Mouse (Mus musculus): Measurements from ENCODE around the gene Sh3pxd2a. TPM values are rescaled to one million over a fixed set of nuclear protein-coding genes. Genes with fewer than 3 reads are reported as not detected.

The Sh3pxd2a gene
- polyA plus RNA-seq, 1 experiment from 2014 or later, result 6.9 TPM

GRCm38 (mm10) chr19:47363086-47363668 lies 101.0 kb downstream of the Sh3pxd2a start:
- Histone ChIP-seq H3K4me1 (replicated peaks; ENCODE audit: control insufficient read depth, insufficient read depth, low read length) (peaks cover 5% of the 10 kb centered on the region), H3K9ac (ENCODE audit: low read depth, low read length) (no peak overlapping the region), H3K27ac (ENCODE audit: low read depth, low read length) (no peak overlapping the region), H3K36me3 (ENCODE audit: control insufficient read depth, insufficient read depth, low read length) (no peaks in the 10 kb centered on the region), H3K27me3 (ENCODE audit: control insufficient read depth, insufficient read depth, low read length) (no peaks in the 10 kb centered on the region), H3K4me3 (ENCODE audit: low read depth, low read length) (no peak overlapping the region), H3K4me2 (replicated peaks; ENCODE audit: low read depth, low read length) (no peak overlapping the region), H3K9me3 (ENCODE audit: control insufficient read depth, low read length) (no peaks in the 10 kb centered on the region)
- DNase-seq (ENCODE audit: low spot score) (no peak), ATAC-seq (ENCODE audit: low FRiP score) (no peak)
- WGBS, result 44% methylated on average over 9 of the region's 9 CpGs

GRCm38 (mm10) chr19:47360921-47361320 lies 103.3 kb downstream of the Sh3pxd2a start:
- Histone ChIP-seq H3K4me1 (replicated peaks; ENCODE audit: control insufficient read depth, insufficient read depth, low read length) (peaks cover 5% of the 10 kb centered on the region), H3K9ac (ENCODE audit: low read depth, low read length) (no peak overlapping the region), H3K27me3 (ENCODE audit: control insufficient read depth, insufficient read depth, low read length) (no peaks in the 10 kb centered on the region), H3K36me3 (ENCODE audit: control insufficient read depth, insufficient read depth, low read length) (no peaks in the 10 kb centered on the region), H3K27ac (ENCODE audit: low read depth, low read length) (no peak overlapping the region), H3K9me3 (ENCODE audit: control insufficient read depth, low read length) (no peaks in the 10 kb centered on the region), H3K4me2 (replicated peaks; ENCODE audit: low read depth, low read length) (no peak overlapping the region), H3K4me3 (ENCODE audit: low read depth, low read length) (no peak overlapping the region)
- DNase-seq (ENCODE audit: low spot score) (no peak), ATAC-seq (ENCODE audit: low FRiP score) (no peak)
- 88% methylated on average over 3 of the region's 3 CpGs for WGBS

- 91% methylated on average over 16 of the region's 16 CpGs for WGBS
- H3K27me3 ChIP-seq (ENCODE audit: control insufficient read depth, insufficient read depth, low read length), result no peaks in the 10 kb centered on the region
- peaks cover 8% of the 10 kb centered on the region for H3K4me1 ChIP-seq (replicated peaks; ENCODE audit: control insufficient read depth, insufficient read depth, low read length)
- no peaks in the 10 kb centered on the region for H3K36me3 ChIP-seq (ENCODE audit: control insufficient read depth, insufficient read depth, low read length)
- H3K27ac ChIP-seq (ENCODE audit: low read depth, low read length), result no peak overlapping the region
- ATAC-seq (ENCODE audit: low FRiP score) (no peak), DNase-seq (ENCODE audit: low spot score) (no peak)
- H3K9me3 ChIP-seq (ENCODE audit: control insufficient read depth, low read length), result no peaks in the 10 kb centered on the region
- no peak overlapping the region for H3K9ac ChIP-seq (ENCODE audit: low read depth, low read length)
- no peak overlapping the region for H3K4me3 ChIP-seq (ENCODE audit: low read depth, low read length)
- H3K4me2 ChIP-seq (replicated peaks; ENCODE audit: low read depth, low read length), result no peak overlapping the region
Measured at GRCm38 (mm10) chr19:47360017-47360416, 104.2 kb downstream of the Sh3pxd2a start.

- Histone ChIP-seq H3K9me3 (ENCODE audit: control insufficient read depth, low read length) (no peaks in the 10 kb centered on the region), H3K4me3 (ENCODE audit: low read depth, low read length) (no peak overlapping the region), H3K27me3 (ENCODE audit: control insufficient read depth, insufficient read depth, low read length) (no peaks in the 10 kb centered on the region), H3K4me1 (replicated peaks; ENCODE audit: control insufficient read depth, insufficient read depth, low read length) (peaks cover 11% of the 10 kb centered on the region), H3K36me3 (ENCODE audit: control insufficient read depth, insufficient read depth, low read length) (no peaks in the 10 kb centered on the region), H3K4me2 (replicated peaks; ENCODE audit: low read depth, low read length) (0 out of 2 replicates have a peak overlapping the region, but pooled peaks have one; percentile 3), H3K9ac (ENCODE audit: low read depth, low read length) (no peak overlapping the region), H3K27ac (ENCODE audit: low read depth, low read length) (0 out of 2 replicates have a peak overlapping the region, but pooled peaks have one; percentile 33)
- DNase-seq (ENCODE audit: low spot score), result no peak
- WGBS, result 56% methylated on average over 15 of the region's 15 CpGs
- no peak for ATAC-seq (ENCODE audit: low FRiP score)
Measured at GRCm38 (mm10) chr19:47359166-47359931, 104.9 kb downstream of the Sh3pxd2a start.

- 79% methylated on average over 3 of the region's 3 CpGs for WGBS
- Histone ChIP-seq H3K36me3 (ENCODE audit: control insufficient read depth, insufficient read depth, low read length) (no peaks in the 10 kb centered on the region), H3K4me3 (ENCODE audit: low read depth, low read length) (no peak overlapping the region), H3K9me3 (ENCODE audit: control insufficient read depth, low read length) (no peaks in the 10 kb centered on the region), H3K4me1 (replicated peaks; ENCODE audit: control insufficient read depth, insufficient read depth, low read length) (peaks cover 6% of the 10 kb centered on the region; the same call in 1 of the 2 replicates), H3K4me2 (replicated peaks; ENCODE audit: low read depth, low read length) (no peak overlapping the region), H3K27me3 (ENCODE audit: control insufficient read depth, insufficient read depth, low read length) (no peaks in the 10 kb centered on the region), H3K9ac (ENCODE audit: low read depth, low read length) (no peak overlapping the region), H3K27ac (ENCODE audit: low read depth, low read length) (no peak overlapping the region)
- DNase-seq (ENCODE audit: low spot score) (no peak), ATAC-seq (ENCODE audit: low FRiP score) (no peak)
Measured at GRCm38 (mm10) chr19:47357297-47357696, 106.9 kb downstream of the Sh3pxd2a start.

GRCm38 (mm10) chr19:47356188-47356857 lies 107.9 kb downstream of the Sh3pxd2a start:
- ATAC-seq (ENCODE audit: low FRiP score) (peak; percentile 51; the same call in 1 of the 2 replicates), DNase-seq (ENCODE audit: low spot score) (peak; percentile 86)
- Histone ChIP-seq H3K4me1 (replicated peaks; ENCODE audit: control insufficient read depth, insufficient read depth, low read length) (peaks cover 6% of the 10 kb centered on the region; the same call in 1 of the 2 replicates), H3K36me3 (ENCODE audit: control insufficient read depth, insufficient read depth, low read length) (no peaks in the 10 kb centered on the region), H3K9me3 (ENCODE audit: control insufficient read depth, low read length) (no peaks in the 10 kb centered on the region), H3K27ac (ENCODE audit: low read depth, low read length) (no peak overlapping the region), H3K9ac (ENCODE audit: low read depth, low read length) (no peak overlapping the region), H3K4me2 (replicated peaks; ENCODE audit: low read depth, low read length) (no peak overlapping the region), H3K4me3 (ENCODE audit: low read depth, low read length) (no peak overlapping the region), H3K27me3 (ENCODE audit: control insufficient read depth, insufficient read depth, low read length) (no peaks in the 10 kb centered on the region)
- 6% methylated on average over 4 of the region's 6 CpGs for WGBS

- H3K4me1 ChIP-seq (replicated peaks; ENCODE audit: control insufficient read depth, insufficient read depth, low read length), result peaks cover 6% of the 10 kb centered on the region; the same call in 1 of the 2 replicates
- H3K9me3 ChIP-seq (ENCODE audit: control insufficient read depth, low read length), result no peaks in the 10 kb centered on the region
- peak overlapping the region; percentile 24; the same call in 1 of the 2 replicates for H3K9ac ChIP-seq (ENCODE audit: low read depth, low read length)
- peak; percentile 70 for DNase-seq (ENCODE audit: low spot score)
- H3K27me3 ChIP-seq (ENCODE audit: control insufficient read depth, insufficient read depth, low read length), result no peaks in the 10 kb centered on the region
- H3K27ac ChIP-seq (ENCODE audit: low read depth, low read length), result peak overlapping the region; percentile 25; the same call in 1 of the 2 replicates
- WGBS, result 34% methylated on average over 8 of the region's 8 CpGs
- no peak overlapping the region for H3K4me3 ChIP-seq (ENCODE audit: low read depth, low read length)
- ATAC-seq (ENCODE audit: low FRiP score), result peak; percentile 68; the same call in 1 of the 2 replicates
- H3K4me2 ChIP-seq (replicated peaks; ENCODE audit: low read depth, low read length), result no peak overlapping the region
- no peaks in the 10 kb centered on the region for H3K36me3 ChIP-seq (ENCODE audit: control insufficient read depth, insufficient read depth, low read length)
Measured at GRCm38 (mm10) chr19:47354456-47354855, 109.7 kb downstream of the Sh3pxd2a start.

GRCm38 (mm10) chr19:47349043-47349442 lies 115.2 kb downstream of the Sh3pxd2a start:
- H3K9ac ChIP-seq (ENCODE audit: low read depth, low read length), result no peak overlapping the region
- H3K4me1 ChIP-seq (replicated peaks; ENCODE audit: control insufficient read depth, insufficient read depth, low read length), result no peaks in the 10 kb centered on the region
- peaks cover 7% of the 10 kb centered on the region for H3K27me3 ChIP-seq (ENCODE audit: control insufficient read depth, insufficient read depth, low read length)
- H3K9me3 ChIP-seq (ENCODE audit: control insufficient read depth, low read length), result no peaks in the 10 kb centered on the region
- H3K27ac ChIP-seq (ENCODE audit: low read depth, low read length), result no peak overlapping the region
- no peaks in the 10 kb centered on the region for H3K36me3 ChIP-seq (ENCODE audit: control insufficient read depth, insufficient read depth, low read length)
- no peak for ATAC-seq (ENCODE audit: low FRiP score)
- no peak for DNase-seq (ENCODE audit: low spot score)
- H3K4me3 ChIP-seq (ENCODE audit: low read depth, low read length), result no peak overlapping the region
- no peak overlapping the region for H3K4me2 ChIP-seq (replicated peaks; ENCODE audit: low read depth, low read length)
- 77% methylated on average over 8 of the region's 8 CpGs for WGBS

All from hindbrain, embryonic 11.5 days (tissue).